Mouse (Mus musculus) heart, embryonic 13.5 days (tissue): Measurements from ENCODE around the gene Nkain2. TPM values are rescaled to one million over a fixed set of nuclear protein-coding genes. Genes with fewer than 3 reads are reported as not detected.

ENCODE experiments used
- ATAC-seq: fragments of 200-750 bp; cut with Nextera tagmentation; 2 replicates; pipeline ENCODE4 v1.8.0; 2017; ENCODE audit warnings: moderate TSS enrichment; ENCODE audit not compliant: insufficient number of reproducible peaks, low FRiP score, low TSS enrichment; ENCODE audit errors: extremely low read depth
- H3K27ac ChIP-seq: fragments of 300-500 bp; sonication (generic); replicated peaks from 2 replicates; pipeline ENCODE4 v1.5.1; 2015; ENCODE audit warnings: moderate library complexity, mild to moderate bottlenecking, inconsistent platforms
- H3K27me3 ChIP-seq: fragments of 300-500 bp; sonication (generic); replicated peaks from 2 replicates; pipeline ENCODE4 v1.6.1; 2015; ENCODE audit warnings: mild to moderate bottlenecking, inconsistent platforms
- H3K36me3 ChIP-seq: fragments of 300-500 bp; sonication (generic); 2 replicates; pipeline ENCODE4 v1.6.1; 2015; ENCODE audit warnings: mild to moderate bottlenecking, inconsistent platforms
- H3K4me1 ChIP-seq: fragments of 300-500 bp; sonication (generic); 2 replicates; pipeline ENCODE4 v1.6.1; 2015; ENCODE audit warnings: inconsistent platforms
- H3K4me2 ChIP-seq: fragments of 300-500 bp; sonication (generic); 2 replicates; pipeline ENCODE4 v1.6.1; 2015; ENCODE audit warnings: inconsistent platforms, mild to moderate bottlenecking, moderate library complexity
- H3K4me3 ChIP-seq: fragments of 300-500 bp; sonication (generic); 2 replicates; pipeline ENCODE4 v1.5.1; 2015; ENCODE audit warnings: moderate library complexity, mild to moderate bottlenecking, inconsistent platforms
- H3K9ac ChIP-seq: fragments of 300-500 bp; sonication (generic); 2 replicates; pipeline ENCODE4 v1.6.1; 2015; ENCODE audit warnings: inconsistent platforms, mild to moderate bottlenecking, moderate library complexity
- H3K9me3 ChIP-seq: fragments of 300-500 bp; sonication (generic); 2 replicates; pipeline ENCODE4 v1.6.1; 2016; ENCODE audit warnings: inconsistent platforms
- WGBS: fragments of 180-500 bp; shearing (Covaris S2); methylation state at CpG from one replicate; pipeline ENCODE4 v1.1.7; 2015; ENCODE audit warnings: mixed read lengths; 5-methylcytosine and 5-hydroxymethylcytosine counted together
- polyA plus RNA-seq: library from polyadenylated mRNA; unstranded; fragments of >200 nt; fragmentation: Nextera tagmentation; extraction: Ambion mirVana; gene quantifications from 2 replicates; pipeline ENCODE4 v1.2.1, GENCODE M21; 2015

Gene Nkain2
- 0.15 and 0.92 TPM in 2 replicates for polyA plus RNA-seq

GRCm38 (mm10) chr10:32889652-32890506 lies at the start of gene Nkain2:
Gene Nkain2, minus strand, starts transcription at chr10:32890462.
- under 1% methylated on average over 77 of the region's 81 CpGs for WGBS
- H3K9me3 ChIP-seq, result no peaks in the 10 kb centered on the region
- H3K9ac ChIP-seq, result peak within 1 kb of the TSS; percentile 89
- peak within 1 kb of the TSS; percentile 84 for H3K4me3 ChIP-seq
- H3K4me1 ChIP-seq, result no peaks in the 10 kb centered on the region
- ATAC-seq, result peak; percentile 58; the same call in 1 of the 2 replicates
- H3K36me3 ChIP-seq, result no peaks in the 10 kb centered on the region
- H3K27me3 ChIP-seq, result peaks cover 8% of the 10 kb centered on the region; the same call in 1 of the 2 replicates
- peak within 1 kb of the TSS; percentile 98 for H3K4me2 ChIP-seq
- no peak within 1 kb of the TSS for H3K27ac ChIP-seq

- ATAC-seq, result no peak
- H3K4me3 ChIP-seq, result no peak overlapping the region
- H3K36me3 ChIP-seq, result no peaks in the 10 kb centered on the region
- 91% methylated on average over 3 of the region's 3 CpGs for WGBS
- no peaks in the 10 kb centered on the region; the same call in 1 of the 2 replicates for H3K9me3 ChIP-seq
- no peak overlapping the region for H3K4me2 ChIP-seq
- no peak overlapping the region for H3K27ac ChIP-seq
- no peaks in the 10 kb centered on the region for H3K27me3 ChIP-seq
- no peaks in the 10 kb centered on the region for H3K4me1 ChIP-seq
- H3K9ac ChIP-seq, result no peak overlapping the region
Observed at GRCm38 (mm10) chr10:32939853-32940252, 49.6 kb upstream of the Nkain2 start.

DNA sequence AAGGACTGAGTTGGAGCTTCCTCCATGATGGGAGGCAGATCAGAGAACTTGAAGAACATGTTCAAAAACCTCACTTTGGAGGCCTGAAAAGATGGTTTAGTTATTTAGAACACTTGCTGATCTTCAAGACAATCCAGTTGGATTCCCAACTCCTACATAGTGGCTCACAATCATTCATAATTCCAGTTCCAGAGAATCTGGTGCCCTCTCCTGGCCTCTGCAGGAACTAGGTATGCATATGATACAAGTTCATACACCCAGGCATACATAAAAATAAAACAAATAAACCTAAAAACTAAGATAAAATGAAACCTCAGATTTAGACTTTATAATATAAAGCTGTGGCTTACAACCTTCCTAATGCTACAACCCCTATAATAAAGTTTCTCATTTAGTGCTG lies 4.8 kb upstream of the Nkain2 start:
- Histone ChIP-seq H3K4me1 (no peaks in the 10 kb centered on the region), H3K36me3 (no peaks in the 10 kb centered on the region), H3K27ac (no peak overlapping the region), H3K4me3 (no peak overlapping the region), H3K4me2 (no peak overlapping the region), H3K9me3 (no peaks in the 10 kb centered on the region), H3K9ac (no peak overlapping the region), H3K27me3 (no peaks in the 10 kb centered on the region)
- ATAC-seq, result no peak

- no peaks in the 10 kb centered on the region for H3K36me3 ChIP-seq
- peak overlapping the region; percentile 89 for H3K9ac ChIP-seq
- peak overlapping the region; percentile 98 for H3K4me2 ChIP-seq
- peak; percentile 46; the same call in 1 of the 2 replicates for ATAC-seq
- H3K4me1 ChIP-seq, result no peaks in the 10 kb centered on the region
- H3K27me3 ChIP-seq, result peaks cover 8% of the 10 kb centered on the region; the same call in 1 of the 2 replicates
- H3K9me3 ChIP-seq, result no peaks in the 10 kb centered on the region
- H3K4me3 ChIP-seq, result peak overlapping the region; percentile 84
- 3% methylated on average over 13 of the region's 13 CpGs for WGBS
- no peak overlapping the region for H3K27ac ChIP-seq
Observed at GRCm38 (mm10) chr10:32890507-32891131, 357 bp upstream of the Nkain2 start.

DNA sequence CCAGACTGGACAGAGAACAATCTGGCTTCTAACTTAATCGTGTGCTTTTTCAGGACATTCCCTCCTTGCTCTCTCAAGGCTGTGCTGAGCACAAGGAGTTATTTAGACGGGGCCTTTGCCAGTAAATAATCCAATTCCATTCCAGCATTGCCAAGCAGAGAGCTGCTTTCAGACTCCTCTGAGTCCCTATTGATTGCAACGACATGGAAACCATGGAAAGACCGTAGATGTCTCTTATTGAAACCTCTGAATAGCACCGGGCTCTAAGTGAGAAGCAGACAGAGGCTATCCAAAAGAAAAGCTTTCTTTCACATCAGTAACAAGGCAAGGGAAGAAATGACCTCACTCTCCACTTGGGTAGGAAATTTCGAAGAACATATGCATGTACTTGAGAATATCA lies 8.3 kb downstream of the Nkain2 start:
- 67% methylated on average over 6 of the region's 6 CpGs for WGBS
- ATAC-seq, result no peak

GRCm38 (mm10) chr10:32870691-32871406 lies 19.4 kb downstream of the Nkain2 start:
- H3K36me3 ChIP-seq, result no peaks in the 10 kb centered on the region
- H3K9ac ChIP-seq, result no peak overlapping the region
- WGBS, result 69% methylated on average over 1 of the region's 1 CpGs
- no peaks in the 10 kb centered on the region for H3K27me3 ChIP-seq
- no peak overlapping the region for H3K4me3 ChIP-seq
- no peak for ATAC-seq
- no peak overlapping the region for H3K27ac ChIP-seq
- H3K4me1 ChIP-seq, result no peaks in the 10 kb centered on the region
- no peak overlapping the region for H3K4me2 ChIP-seq
- no peaks in the 10 kb centered on the region for H3K9me3 ChIP-seq

More for the DNA sequence above, 8.3 kb downstream of the Nkain2 start:
- H3K27me3 ChIP-seq, result no peaks in the 10 kb centered on the region
- no peak overlapping the region for H3K27ac ChIP-seq
- peaks cover 8% of the 10 kb centered on the region for H3K4me1 ChIP-seq
- H3K9ac ChIP-seq, result no peak overlapping the region
- no peaks in the 10 kb centered on the region for H3K36me3 ChIP-seq
- no peak overlapping the region for H3K4me3 ChIP-seq
- no peak overlapping the region for H3K4me2 ChIP-seq
- H3K9me3 ChIP-seq, result no peaks in the 10 kb centered on the region

DNA sequence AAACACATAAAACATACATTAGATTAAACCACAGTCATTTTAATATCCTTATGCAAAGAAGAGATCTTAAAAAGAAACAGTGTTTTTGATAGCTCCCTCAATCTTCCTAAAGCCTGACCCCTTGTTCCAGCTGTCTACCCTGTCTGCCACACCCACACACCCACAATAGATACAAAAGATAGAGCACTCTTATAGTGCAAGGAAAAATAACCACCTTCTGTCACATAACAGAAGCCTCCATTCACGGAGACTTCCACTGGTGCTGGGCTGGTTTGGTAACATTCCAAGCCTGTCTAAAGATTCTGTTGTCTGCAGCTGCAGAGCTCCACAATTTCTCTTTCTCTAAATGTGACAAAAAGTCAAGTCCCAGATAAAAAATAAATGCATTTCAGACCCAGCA lies 20.7 kb downstream of the Nkain2 start:
- Histone ChIP-seq H3K27me3 (no peaks in the 10 kb centered on the region), H3K36me3 (no peaks in the 10 kb centered on the region), H3K4me1 (no peaks in the 10 kb centered on the region), H3K4me2 (no peak overlapping the region), H3K9me3 (no peaks in the 10 kb centered on the region), H3K9ac (no peak overlapping the region), H3K27ac (no peak overlapping the region), H3K4me3 (no peak overlapping the region)
- WGBS, result 57% methylated on average over 1 of the region's 1 CpGs
- ATAC-seq, result no peak

DNA sequence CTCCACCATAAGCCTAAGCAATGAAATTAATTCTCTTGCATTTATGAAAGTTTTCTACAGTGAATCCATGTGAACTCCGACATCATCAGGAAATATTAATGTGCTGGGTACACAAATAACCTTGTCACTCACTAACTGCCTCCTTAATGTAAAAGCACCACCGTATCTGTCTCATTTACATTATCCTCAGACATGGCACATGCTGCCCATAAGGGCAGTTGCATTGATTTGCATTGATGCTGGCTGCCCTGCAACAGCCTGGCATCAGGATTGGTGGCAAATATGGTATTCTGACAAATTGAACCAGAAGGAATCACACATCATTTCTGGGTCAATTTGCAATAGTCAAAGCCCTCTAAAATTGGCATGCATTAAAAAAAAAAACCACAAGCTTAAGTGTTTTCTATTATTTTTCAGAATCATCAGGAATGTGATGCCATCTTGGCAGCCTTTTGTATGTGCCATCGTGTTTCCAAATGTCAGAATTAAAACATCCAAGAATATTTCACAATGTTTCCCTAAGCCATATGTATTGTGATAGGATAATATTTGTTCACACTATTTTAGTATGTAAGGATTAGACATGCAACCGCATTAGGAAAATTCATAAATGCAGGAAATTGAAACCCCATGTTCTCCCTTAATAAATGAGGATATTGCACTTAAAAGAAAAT lies 74.9 kb downstream of the Nkain2 start:
- Histone ChIP-seq H3K36me3 (no peaks in the 10 kb centered on the region), H3K27ac (no peak overlapping the region), H3K9me3 (no peaks in the 10 kb centered on the region), H3K4me1 (no peaks in the 10 kb centered on the region), H3K4me2 (no peak overlapping the region), H3K9ac (no peak overlapping the region), H3K27me3 (no peaks in the 10 kb centered on the region), H3K4me3 (no peak overlapping the region)
- no peak for ATAC-seq
- 70% methylated on average over 4 of the region's 4 CpGs for WGBS

DNA sequence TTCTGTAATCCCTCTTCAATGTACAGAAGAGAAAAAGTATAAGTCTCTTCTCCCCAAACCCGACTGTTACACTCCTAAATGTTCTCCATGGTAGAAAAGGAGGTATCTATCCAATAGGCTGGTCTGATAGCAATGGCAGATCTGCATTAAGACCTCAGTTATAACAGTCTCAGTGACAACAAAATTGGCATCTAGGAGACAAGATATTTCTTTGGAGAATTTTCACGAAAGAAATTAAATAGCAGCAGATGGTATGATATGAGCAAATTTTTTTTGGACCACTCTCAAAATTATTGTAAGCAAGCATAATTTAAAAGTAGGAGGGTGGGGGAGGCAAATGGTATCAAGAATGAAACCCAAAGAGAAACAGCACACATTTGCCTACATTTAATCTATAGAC lies 94.0 kb downstream of the Nkain2 start:
- Histone ChIP-seq H3K27me3 (no peaks in the 10 kb centered on the region), H3K9ac (no peak overlapping the region), H3K4me1 (no peaks in the 10 kb centered on the region), H3K27ac (no peak overlapping the region), H3K4me2 (no peak overlapping the region), H3K9me3 (no peaks in the 10 kb centered on the region), H3K36me3 (no peaks in the 10 kb centered on the region), H3K4me3 (no peak overlapping the region)
- 48% methylated on average over 2 of the region's 2 CpGs for WGBS
- no peak for ATAC-seq

DNA sequence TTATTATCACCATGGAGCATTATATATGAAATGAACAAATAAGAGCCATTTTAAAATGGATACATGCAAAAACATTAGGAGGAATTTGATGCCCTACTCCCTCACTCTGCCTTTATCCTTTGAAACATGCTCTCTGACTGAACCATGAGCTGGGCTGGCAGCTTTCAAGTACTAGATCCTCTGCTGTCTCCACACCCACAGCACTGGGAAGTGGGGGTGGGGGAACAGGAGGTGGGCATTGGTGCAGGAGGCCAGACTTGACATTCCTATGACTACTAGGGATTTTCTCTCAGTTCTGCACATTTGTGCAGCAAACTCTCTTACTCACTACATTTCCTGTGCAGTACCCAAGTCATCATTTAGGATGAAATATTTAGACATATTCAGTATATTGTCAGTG lies 99.7 kb downstream of the Nkain2 start:
- Histone ChIP-seq H3K27me3 (no peaks in the 10 kb centered on the region), H3K4me2 (no peak overlapping the region), H3K27ac (no peak overlapping the region), H3K36me3 (no peaks in the 10 kb centered on the region), H3K4me3 (no peak overlapping the region), H3K9ac (no peak overlapping the region), H3K9me3 (no peaks in the 10 kb centered on the region), H3K4me1 (no peaks in the 10 kb centered on the region)
- ATAC-seq, result no peak
